Mouse (Mus musculus) lung, adult 2 months (tissue): Measurements from ENCODE around the gene Crhr1.

Source experiments
- CTCF ChIP-seq: fragments of 200-500 bp; IDR thresholded peaks from 2 replicates; pipeline ENCODE4 v1.5.1; 2011; ENCODE audit warnings: mild to moderate bottlenecking, low read length, control low read depth; ENCODE audit not compliant: insufficient read depth
- POLR2A ChIP-seq: fragments of 200-500 bp; IDR thresholded peaks from 2 replicates; pipeline ENCODE4 v1.6.1; 2011; ENCODE audit warnings: low read depth, mild to moderate bottlenecking, control low read depth, low read length, borderline replicate concordance; ENCODE audit errors: extremely low read depth

DNA sequence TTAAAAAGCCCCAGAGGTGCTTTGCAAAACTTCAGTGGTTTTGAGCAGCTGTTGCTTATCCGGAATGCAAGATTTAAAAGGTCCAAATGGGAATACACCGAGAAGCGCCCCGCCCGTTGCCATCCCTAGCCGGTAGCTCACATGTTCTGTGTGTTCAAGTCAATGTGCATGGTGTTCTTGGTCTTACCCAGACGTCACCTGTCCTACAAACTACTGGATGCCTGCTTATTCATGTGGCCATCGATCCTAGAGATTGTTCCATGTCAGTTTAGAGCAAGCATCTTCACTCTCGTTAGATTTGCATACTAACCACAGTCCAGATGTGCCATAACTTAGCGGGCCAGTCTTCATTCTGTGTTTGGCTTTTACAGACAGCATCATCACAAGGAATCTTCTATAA, 31.6 kb downstream of the Crhr1 start:
- no peak for TF ChIP-seq CTCF
- no peak for TF ChIP-seq POLR2A
